Comparison of ENCODE assay signal across 11 mouse cellular contexts in the genomic region with DNA sequence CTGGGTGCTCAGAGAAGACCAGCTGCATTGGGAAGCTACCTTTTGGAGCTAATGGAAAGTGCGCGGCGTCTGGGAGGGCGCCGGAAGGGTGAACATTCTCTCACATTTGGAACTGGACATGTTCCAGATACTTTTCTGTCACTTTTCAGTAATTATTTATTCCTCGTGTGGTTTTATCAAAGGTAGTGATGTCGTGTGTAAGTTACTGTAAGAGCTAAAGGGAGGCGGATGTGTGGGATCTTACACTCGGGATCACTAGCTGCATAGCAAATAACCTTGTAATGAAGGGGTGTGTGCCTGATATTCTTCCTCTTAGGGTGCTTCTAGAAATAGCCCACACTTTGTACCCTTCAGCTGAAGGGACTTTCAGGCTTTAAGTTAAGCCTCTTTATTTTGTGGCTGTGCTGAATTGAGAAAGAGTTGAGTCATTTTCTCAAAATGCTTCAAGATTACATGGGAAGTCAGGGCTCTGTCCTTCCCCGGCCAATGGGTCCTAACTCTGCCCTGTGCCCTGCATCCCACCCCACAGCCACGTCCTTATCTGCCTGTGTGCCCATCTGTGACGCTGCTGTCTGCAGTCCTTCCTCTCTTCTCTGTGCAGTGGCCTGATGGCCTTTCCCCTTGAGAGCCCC. TPM values are rescaled to one million over a fixed set of nuclear protein-coding genes. Genes with fewer than 3 reads are reported as not detected.
A peak's percentile ranks its signal among the peaks of the same experiment; 100 is the strongest.
DNase-seq lines count a peak whose midpoint lies in the region; ATAC-seq and TF ChIP-seq lines count a peak whose summit lies in the region.
"Had no signal": no experiment of that assay in that cellular context is flagged by ENCODE, and none has a peak within 500 bp of the region (broad histone marks: within the 10 kb centered on the region; RNA-seq: fewer than 3 reads in every experiment).

No protein-coding gene starts in this region.

- no peaks in the 10 kb centered on the region for H3K27me3 ChIP-seq in heart, adult 2 months (ENCODE audit: control insufficient read depth, insufficient read depth, low read length)
- no peaks in the 10 kb centered on the region for H3K27me3 ChIP-seq in lung, embryonic 16.5 days (ENCODE audit: control insufficient read depth, insufficient read depth, low read depth, low read length)
- H3K27me3 ChIP-seq in intestine, embryonic 16.5 days (replicated peaks; ENCODE audit: control insufficient read depth, insufficient read depth, low read length), result no peaks in the 10 kb centered on the region
- H3K27me3 ChIP-seq in splenic B cell, adult 2 months (ENCODE audit: control insufficient read depth, insufficient read depth, low read length, poor library complexity, severe bottlenecking), result no peaks in the 10 kb centered on the region
- H3K27me3 ChIP-seq: embryonic facial prominence, embryonic 13.5 days had no signal

- H3K27ac ChIP-seq in heart, adult 2 months, result peak overlapping the region; percentile 43
- H3K27ac ChIP-seq in lung, embryonic 16.5 days (ENCODE audit: low read length), result no peak overlapping the region
- 0 out of 2 replicates have a peak overlapping the region, but pooled peaks have one; percentile 45 for H3K27ac ChIP-seq in intestine, embryonic 16.5 days (ENCODE audit: low read length)
- H3K27ac ChIP-seq: embryonic facial prominence, embryonic 13.5 days; liver, embryonic 14.5 days had no signal

- no peak overlapping the region for H3K4me2 ChIP-seq in lung, embryonic 16.5 days (ENCODE audit: low read depth, low read length)
- no peak overlapping the region; the same call in 1 of the 2 replicates for H3K4me2 ChIP-seq in intestine, embryonic 16.5 days (ENCODE audit: low read depth, low read length)
- H3K4me2 ChIP-seq: embryonic facial prominence, embryonic 13.5 days had no signal

- no peak for TF ChIP-seq CTCF in heart, adult 2 months (IDR thresholded peaks at IDR 0.05)

- peak; percentile 18; the same call in 1 of the 2 replicates for ATAC-seq in lung, embryonic 16.5 days (ENCODE audit: low read depth)
- no peak for ATAC-seq in intestine, embryonic 16.5 days

- 0 out of 2 replicates have a peak, but pooled peaks cover 4% of the 10 kb centered on the region for H3K79me2 ChIP-seq in heart, adult 2 months (replicated peaks; ENCODE audit: control insufficient read depth, insufficient read depth, low read length)

- H3K9ac ChIP-seq in heart, adult 2 months (ENCODE audit: low read depth, low read length), result no peak overlapping the region
- no peak overlapping the region for H3K9ac ChIP-seq in lung, embryonic 16.5 days (ENCODE audit: low read length)
- H3K9ac ChIP-seq in intestine, embryonic 16.5 days (ENCODE audit: low read depth, low read length), result no peak overlapping the region; the same call in 1 of the 2 replicates
- H3K9ac ChIP-seq: embryonic facial prominence, embryonic 13.5 days; liver, embryonic 14.5 days had no signal

- no peak for TF ChIP-seq EP300 in heart, adult 2 months (IDR thresholded peaks at IDR 0.05; ENCODE audit: insufficient read depth, low read depth, low read length)

- TF ChIP-seq POLR2A in heart, adult 2 months (IDR thresholded peaks at IDR 0.05; ENCODE audit: insufficient read depth, low read depth, low read length), result 0 out of 2 replicates have a peak, but pooled peaks have one; percentile 15

- WGBS in heart, adult 2 months, result 49% methylated on average over 12 of the region's 12 CpGs
- 65% methylated on average over 12 of the region's 12 CpGs for WGBS in lung, embryonic 16.5 days
- whole genome bisulfite sequencing in intestine, embryonic 16.5 days, result 60% methylated on average over 12 of the region's 12 CpGs

- no peaks in the 10 kb centered on the region for H3K9me3 ChIP-seq in lung, embryonic 16.5 days (ENCODE audit: control insufficient read depth, low read length)
- H3K9me3 ChIP-seq in intestine, embryonic 16.5 days (ENCODE audit: control insufficient read depth, low read length), result no peaks in the 10 kb centered on the region
- H3K9me3 ChIP-seq: embryonic facial prominence, embryonic 13.5 days had no signal

- H3K4me3 ChIP-seq in heart, adult 2 months, result no peak overlapping the region
- no peak overlapping the region for H3K4me3 ChIP-seq in lung, embryonic 16.5 days (ENCODE audit: low read length)
- H3K4me3 ChIP-seq in intestine, embryonic 16.5 days (ENCODE audit: low read length), result no peak overlapping the region
- H3K4me3 ChIP-seq: embryonic facial prominence, embryonic 13.5 days had no signal

- H3K36me3 ChIP-seq in heart, adult 2 months (ENCODE audit: control insufficient read depth, insufficient read depth, low read length), result no peaks in the 10 kb centered on the region
- no peaks in the 10 kb centered on the region for H3K36me3 ChIP-seq in lung, embryonic 16.5 days (ENCODE audit: control insufficient read depth, insufficient read depth, low read length)
- no peaks in the 10 kb centered on the region for H3K36me3 ChIP-seq in intestine, embryonic 16.5 days (ENCODE audit: control insufficient read depth, insufficient read depth, low read length)
- peaks cover 7% of the 10 kb centered on the region for H3K36me3 ChIP-seq in splenic B cell, adult 2 months (ENCODE audit: control insufficient read depth, insufficient read depth, low read length, poor library complexity, severe bottlenecking)
- H3K36me3 ChIP-seq: embryonic facial prominence, embryonic 13.5 days had no signal

- DNase-seq in heart, adult 2 months, result no peak
- DNase-seq in heart, postnatal 25 days (ENCODE audit: low spot score), result no peak
- DNase-seq in lung, postnatal 25 days (ENCODE audit: low spot score), result no peak
- peak; percentile 55 for DNase-seq in splenic B cell, adult 2 months (ENCODE audit: low read depth, low spot score)
- DNase-seq in gastrocnemius, postnatal 14 days, result no peak
- DNase-seq in urinary bladder, postnatal 14 days (ENCODE audit: low spot score), result no peak
- DNase-seq: spleen, adult 18-20 months had no signal

- intact Hi-C loops in heart, adult 2 months (cut with DNase I), result no loop called here
- intact Hi-C loops in heart, postnatal 25 days (cut with DNase I), result no loop called here
- intact Hi-C loops in gastrocnemius, postnatal 14 days (cut with DNase I; ENCODE audit: low total_unique reads), result no loop called here

- peaks cover 7% of the 10 kb centered on the region for H3K4me1 ChIP-seq in heart, adult 2 months (ENCODE audit: control insufficient read depth, insufficient read depth, low read length)
- peaks cover 9% of the 10 kb centered on the region for H3K4me1 ChIP-seq in lung, embryonic 16.5 days (replicated peaks; ENCODE audit: control insufficient read depth, insufficient read depth, low read length)
- H3K4me1 ChIP-seq in intestine, embryonic 16.5 days (ENCODE audit: control insufficient read depth, insufficient read depth, low read length), result peaks cover 23% of the 10 kb centered on the region

RNA-seq across cellular contexts. Expression of gene Gpr183, which starts 3.4 kb away (rescaled TPM):
- 1 to 10 TPM in 1 of 2 experiments, under 1 TPM in 1; 0.84 to 1.1 TPM for total RNA-seq in heart, adult 2 months (2021)
- 1.3 and 1.4 TPM in 2 replicates for polyA plus RNA-seq in heart, adult 2 months (2012; rRNA removed)
- total RNA-seq in heart, postnatal 25 days (2021), result 1 to 10 TPM; 1.4 to 1.6 TPM
- 2.3 and 2.7 TPM in 2 replicates for polyA plus RNA-seq in lung, embryonic 16.5 days (2015; fragmentation: Nextera tagmentation; extraction: Ambion mirVana)
- polyA plus RNA-seq in intestine, embryonic 16.5 days (2015; fragmentation: Nextera tagmentation; extraction: Ambion mirVana), result 3.7 and 4.1 TPM in 2 replicates
- total RNA-seq in gastrocnemius, postnatal 14 days (2021), result 1 to 10 TPM in 1 of 2 experiments, under 1 TPM in 1; 0.64 to 1.3 TPM

RNA-seq across cellular contexts. Expression of gene Gpr18, which starts 46.0 kb away (rescaled TPM):
- under 1 TPM; 0.16 to 0.43 TPM for total RNA-seq in heart, adult 2 months (2021)
- polyA plus RNA-seq in heart, adult 2 months (2012; rRNA removed), result 0.53 and 2.2 TPM in 2 replicates
- under 1 TPM; 0.28 to 0.29 TPM for total RNA-seq in heart, postnatal 25 days (2021)
- polyA plus RNA-seq in lung, embryonic 16.5 days (2015; fragmentation: Nextera tagmentation; extraction: Ambion mirVana), result 0.23 and 0.36 TPM in 2 replicates
- 0.34 and 0.38 TPM in 2 replicates for polyA plus RNA-seq in intestine, embryonic 16.5 days (2015; fragmentation: Nextera tagmentation; extraction: Ambion mirVana)
- total RNA-seq in gastrocnemius, postnatal 14 days (2021), result not detected
